Mouse (Mus musculus): ENCODE data around the gene Olfr1465. TPM values are rescaled to one million over a fixed set of nuclear protein-coding genes. Genes with fewer than 3 reads are reported as not detected.

The Olfr1465 gene
- not detected for total RNA-seq (2023)

DNA sequence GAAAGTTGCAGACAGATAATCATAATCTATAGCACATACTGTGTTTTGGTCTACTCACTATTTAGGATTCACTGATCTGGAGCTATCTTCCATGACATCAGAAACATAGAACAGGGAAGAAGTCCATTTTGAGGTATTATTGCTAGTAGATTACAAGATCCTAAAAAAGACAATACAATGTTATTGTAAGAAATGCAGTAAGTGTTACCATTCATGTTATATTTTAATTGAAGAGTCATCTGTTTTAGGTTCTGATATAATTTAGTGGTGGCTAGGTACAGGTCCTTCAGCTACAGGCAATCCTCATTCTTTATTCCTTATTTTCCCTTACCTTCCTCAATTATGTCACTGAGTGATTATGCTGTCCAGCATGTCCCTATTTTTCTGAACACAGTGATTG, at the start of gene Olfr1465:
Gene Olfr1465 (minus strand): TSS at position 101 of the 400 bp plus-strand sequence.

DNA sequence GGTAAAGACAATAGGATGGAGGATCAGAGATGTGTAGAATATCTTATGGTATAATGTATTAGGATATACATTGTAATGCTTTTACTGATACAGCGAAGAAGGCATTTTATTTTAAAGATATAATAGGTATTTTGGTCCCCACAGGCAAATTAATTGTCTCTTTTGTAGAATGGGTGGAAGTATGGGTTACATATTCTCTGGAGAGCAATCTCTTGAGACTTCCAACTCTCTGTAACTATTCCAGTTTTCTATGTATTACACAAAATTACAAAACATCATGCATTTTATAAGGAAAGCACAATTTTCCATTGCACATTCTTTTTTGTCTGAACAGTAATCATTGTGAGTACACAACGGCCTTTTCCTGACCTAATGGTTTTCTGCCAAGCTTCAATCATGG, 46.6 kb upstream of the Olfr1465 start, which contains the start of gene Olfr1467:
Gene Olfr1467 (plus strand): TSS at position 301 of the 400 bp plus-strand sequence.

DNA sequence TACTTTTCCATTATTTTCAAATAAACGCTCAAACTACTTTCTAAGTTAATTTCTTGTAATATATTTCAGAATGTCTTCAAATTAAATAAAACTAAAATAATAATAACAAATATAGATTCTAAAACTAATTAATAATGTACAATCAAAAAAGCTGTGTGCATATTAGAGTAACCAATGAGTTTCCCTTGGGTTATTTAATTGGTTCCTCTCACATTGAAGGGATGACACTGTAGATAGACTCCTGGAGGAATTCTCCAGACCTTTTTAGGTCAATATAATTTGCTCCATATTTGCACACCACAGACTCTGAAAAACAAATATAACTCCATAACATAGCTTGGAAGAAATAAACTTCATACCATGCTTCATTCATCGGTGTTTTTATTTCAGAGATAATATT, 23.2 kb upstream of the Olfr1465 start, which contains the start of gene Olfr1466:
Gene Olfr1466 (plus strand): TSS at position 301 of the 400 bp plus-strand sequence.

Other genes with a start within 250 kb of the Olfr1465 start
- gene Olfr1457, start 217.7 kb downstream of the Olfr1465 start, total RNA-seq (2023): not detected
- gene Olfr1458, start 208.8 kb downstream of the Olfr1465 start, total RNA-seq (2023): not detected
- gene Olfr1459, start 166.0 kb downstream of the Olfr1465 start, total RNA-seq (2023): 0.12 TPM
- not detected for gene Olfr1461, start 152.5 kb downstream of the Olfr1465 start, total RNA-seq (2023)
- gene Olfr1462, start 129.8 kb downstream of the Olfr1465 start, total RNA-seq (2023): not detected
- gene Olfr1463, start 84.2 kb downstream of the Olfr1465 start, total RNA-seq (2023): not detected
- gene Olfr1466, start 23.3 kb upstream of the Olfr1465 start, total RNA-seq (2023): not detected
- not detected for gene Olfr1467, start 46.7 kb upstream of the Olfr1465 start, total RNA-seq (2023)
- gene Olfr1469, start 92.3 kb upstream of the Olfr1465 start, total RNA-seq (2023): not detected
- not detected for gene Olfr1471, start 127.9 kb upstream of the Olfr1465 start, total RNA-seq (2023)
- gene Olfr1472, start 140.5 kb upstream of the Olfr1465 start, total RNA-seq (2023): not detected
- gene Olfr1474, start 154.0 kb upstream of the Olfr1465 start, total RNA-seq (2023): not detected
- gene Olfr1475, start 164.7 kb upstream of the Olfr1465 start, total RNA-seq (2023): not detected
- not detected for gene Olfr1477, start 185.0 kb upstream of the Olfr1465 start, total RNA-seq (2023)
- gene Olfr1480, start 212.4 kb upstream of the Olfr1465 start, total RNA-seq (2023): not detected

Data from CD4-positive naive resting alpha-beta T cell, adult 57 days (primary cell).